Mouse (Mus musculus) bone marrow macrophage, adult 2 months (primary cell): ENCODE measurements around the gene Swi5. TPM values are rescaled to one million over a fixed set of nuclear protein-coding genes. Genes with fewer than 3 reads are reported as not detected.

ENCODE experiments used
- H3K27ac ChIP-seq: 2 replicates; pipeline ENCODE4 v1.5.1; 2012; ENCODE audit warnings: low read depth, low read length; ENCODE audit not compliant: insufficient read depth
- H3K4me1 ChIP-seq: 2 replicates; pipeline ENCODE4 v1.6.1; 2012; ENCODE audit warnings: low read length; ENCODE audit not compliant: control insufficient read depth, insufficient read depth
- H3K4me3 ChIP-seq: 2 replicates; pipeline ENCODE4 v1.5.1; 2012; ENCODE audit warnings: mild to moderate bottlenecking, low read length, moderate library complexity; ENCODE audit not compliant: insufficient read depth
- CTCF ChIP-seq: IDR thresholded peaks from 2 replicates; pipeline ENCODE4 v1.5.1; 2012; ENCODE audit warnings: low read depth, mild to moderate bottlenecking, low read length, moderate library complexity
- POLR2A ChIP-seq: IDR thresholded peaks from 2 replicates; pipeline ENCODE4 v1.6.1; 2012; ENCODE audit warnings: mild to moderate bottlenecking, low read depth, low read length, borderline replicate concordance
- polyA plus RNA-seq: library from polyadenylated mRNA; stranded (reverse); fragments of >200 nt; gene quantifications from 2 replicates; pipeline ENCODE4 v1.2.4, GENCODE M21; 2012; ENCODE audit not compliant: missing spikeins, insufficient read depth, insufficient read length

Gene Swi5
- polyA plus RNA-seq, 1 experiment: 168 TPM

- TF ChIP-seq CTCF (peak; percentile 56), POLR2A (no peak)
- Histone ChIP-seq H3K4me3 (no peak overlapping the region), H3K4me1 (peaks cover 17% of the 10 kb centered on the region), H3K27ac (no peak overlapping the region)
These were observed 5.1 kb downstream of the Swi5 start for GRCm38 (mm10) chr2:32282727-32283126.

GRCm38 (mm10) chr2:32282289-32282688 is 5.6 kb downstream of the Swi5 start:
- peaks cover 17% of the 10 kb centered on the region for H3K4me1 ChIP-seq
- H3K4me3 ChIP-seq: no peak overlapping the region
- H3K27ac ChIP-seq: no peak overlapping the region
- no peak for TF ChIP-seq CTCF

- H3K4me3 ChIP-seq: no peak overlapping the region
- no peak overlapping the region for H3K27ac ChIP-seq
- H3K4me1 ChIP-seq: peaks cover 6% of the 10 kb centered on the region; the same call in 1 of the 2 replicates
- TF ChIP-seq CTCF: no peak
- TF ChIP-seq POLR2A: no peak
These were observed 12.1 kb downstream of the Swi5 start for GRCm38 (mm10) chr2:32275823-32276222.

- H3K4me3 ChIP-seq: no peak overlapping the region
- no peak overlapping the region for H3K27ac ChIP-seq
- H3K4me1 ChIP-seq: peaks cover 9% of the 10 kb centered on the region
- no peak for TF ChIP-seq POLR2A
- TF ChIP-seq CTCF: no peak
These were observed 27.2 kb downstream of the Swi5 start for GRCm38 (mm10) chr2:32260635-32261034.

GRCm38 (mm10) chr2:32259657-32260417 is 28.0 kb downstream of the Swi5 start, which contains the start of gene Uck1:
Gene Uck1, minus strand, starts transcription at chr2:32260159.
- no peak for TF ChIP-seq CTCF
- peak; percentile 26; the same call in 1 of the 2 replicates for TF ChIP-seq POLR2A
- no peak within 1 kb of the TSS for H3K27ac ChIP-seq
- H3K4me3 ChIP-seq: peak within 1 kb of the TSS; percentile 73
- H3K4me1 ChIP-seq: peaks cover 9% of the 10 kb centered on the region

- no peak overlapping the region for H3K27ac ChIP-seq
- peaks cover 9% of the 10 kb centered on the region for H3K4me1 ChIP-seq
- TF ChIP-seq CTCF: no peak
- H3K4me3 ChIP-seq: peak overlapping the region; percentile 73
These were observed 28.9 kb downstream of the Swi5 start for GRCm38 (mm10) chr2:32258887-32259533.

GRCm38 (mm10) chr2:32256273-32256672 is 31.6 kb downstream of the Swi5 start:
- Histone ChIP-seq H3K4me3 (no peak overlapping the region), H3K4me1 (peaks cover 9% of the 10 kb centered on the region), H3K27ac (no peak overlapping the region)
- TF ChIP-seq POLR2A (no peak), CTCF (no peak)

GRCm38 (mm10) chr2:32254563-32254962 is 33.3 kb downstream of the Swi5 start:
- no peak overlapping the region for H3K4me3 ChIP-seq
- H3K4me1 ChIP-seq: peaks cover 6% of the 10 kb centered on the region
- no peak overlapping the region for H3K27ac ChIP-seq
- TF ChIP-seq POLR2A: no peak
- no peak for TF ChIP-seq CTCF

GRCm38 (mm10) chr2:32253352-32253751 is 34.5 kb downstream of the Swi5 start:
- Histone ChIP-seq H3K4me3 (no peak overlapping the region), H3K27ac (no peak overlapping the region), H3K4me1 (no peaks in the 10 kb centered on the region)
- TF ChIP-seq CTCF: no peak
- TF ChIP-seq POLR2A: no peak

GRCm38 (mm10) chr2:32252658-32253057 is 35.2 kb downstream of the Swi5 start:
- TF ChIP-seq POLR2A: no peak
- no peak for TF ChIP-seq CTCF
- Histone ChIP-seq H3K27ac (no peak overlapping the region), H3K4me1 (no peaks in the 10 kb centered on the region), H3K4me3 (no peak overlapping the region)
